8 mouse cellular contexts compared by ENCODE assay signal in genomic region chr15:85257775-85258429, GRCm38 (mm10). TPM values are rescaled to one million over a fixed set of nuclear protein-coding genes. Genes with fewer than 3 reads are reported as not detected.
DNase-seq lines count a peak whose midpoint lies in the region; ATAC-seq and TF ChIP-seq lines count a peak whose summit lies in the region.

No protein-coding gene starts in this region.

- H3K9me3 ChIP-seq in forebrain, postnatal 0 days (ENCODE audit: low read length), result 0 out of 2 replicates have a peak, but pooled peaks cover 6% of the 10 kb centered on the region
- H3K9me3 ChIP-seq in forebrain, embryonic 13.5 days (replicated peaks), result 0 out of 2 replicates have a peak, but pooled peaks cover 3% of the 10 kb centered on the region

- no peaks in the 10 kb centered on the region for H3K27me3 ChIP-seq in forebrain, postnatal 0 days (ENCODE audit: insufficient read depth, low read length)
- no peaks in the 10 kb centered on the region for H3K27me3 ChIP-seq in forebrain, embryonic 13.5 days
- no peaks in the 10 kb centered on the region for H3K27me3 ChIP-seq in thymus, adult 2 months (ENCODE audit: control insufficient read depth, insufficient read depth, low read length)

- peak; percentile 73 for DNase-seq in forebrain, postnatal 0 days
- peak; percentile 22 for DNase-seq in right cerebral cortex, adult 18-20 months
- DNase-seq in right cerebral cortex, postnatal 36 days (ENCODE audit: low spot score in 2 of 2), result no peak
- peak; percentile 21 to 66 for DNase-seq in cerebellum, postnatal 25 days
- DNase-seq in kidney, postnatal 10 days, result peak; percentile 87
- peak; percentile 82 for DNase-seq in thymus, adult 2 months

- no peak for TF ChIP-seq POLR2A in thymus, adult 2 months (IDR thresholded peaks at IDR 0.05; ENCODE audit: control insufficient read depth, extremely low read depth, insufficient read depth, low read length, poor library complexity)

- H3K4me2 ChIP-seq in forebrain, postnatal 0 days (ENCODE audit: low read depth), result no peak overlapping the region
- H3K4me2 ChIP-seq in forebrain, embryonic 13.5 days, result no peak overlapping the region

- no peak overlapping the region for H3K9ac ChIP-seq in forebrain, postnatal 0 days
- H3K9ac ChIP-seq in forebrain, embryonic 13.5 days, result no peak overlapping the region

- peak; percentile 53 for ATAC-seq in forebrain, postnatal 0 days
- ATAC-seq in forebrain, embryonic 13.5 days, result no peak
- peak; percentile 71 for ATAC-seq in megakaryocyte, adult 5-6 weeks (ENCODE audit: poor library complexity, severe bottlenecking)

- H3K4me3 ChIP-seq in forebrain, postnatal 0 days (ENCODE audit: low read depth, low read length), result no peak overlapping the region
- H3K4me3 ChIP-seq in forebrain, embryonic 13.5 days, result no peak overlapping the region
- no peak overlapping the region for H3K4me3 ChIP-seq in thymus, adult 2 months (ENCODE audit: control insufficient read depth, insufficient read depth, low read length)

- no peaks in the 10 kb centered on the region for H3K36me3 ChIP-seq in forebrain, postnatal 0 days (ENCODE audit: insufficient read depth)
- H3K36me3 ChIP-seq in forebrain, embryonic 13.5 days (ENCODE audit: poor library complexity, severe bottlenecking), result peaks cover 25% of the 10 kb centered on the region
- H3K36me3 ChIP-seq in thymus, adult 2 months (ENCODE audit: control insufficient read depth, insufficient read depth, low read length), result no peaks in the 10 kb centered on the region

- 72% methylated on average over 6 of the region's 6 CpGs for WGBS in forebrain, postnatal 0 days
- WGBS in forebrain, embryonic 13.5 days, result 66% methylated on average over 6 of the region's 6 CpGs
- WGBS in thymus, adult 2 months, result 81% methylated on average over 6 of the region's 6 CpGs

- peak; percentile 74 for TF ChIP-seq CTCF in forebrain, postnatal 0 days (IDR thresholded peaks at IDR 0.05; ENCODE audit: low read depth)
- TF ChIP-seq CTCF in thymus, adult 2 months (IDR thresholded peaks at IDR 0.05; ENCODE audit: borderline replicate concordance, control insufficient read depth, extremely low read depth, insufficient read depth, low read length, poor library complexity), result no peak

- H3K4me1 ChIP-seq in forebrain, postnatal 0 days (ENCODE audit: insufficient read depth), result no peaks in the 10 kb centered on the region
- no peaks in the 10 kb centered on the region for H3K4me1 ChIP-seq in forebrain, embryonic 13.5 days
- H3K4me1 ChIP-seq in thymus, adult 2 months (replicated peaks; ENCODE audit: control insufficient read depth, insufficient read depth, low read length), result no peaks in the 10 kb centered on the region

- H3K27ac ChIP-seq in forebrain, postnatal 0 days (ENCODE audit: low read depth, low read length), result no peak overlapping the region
- H3K27ac ChIP-seq in forebrain, embryonic 13.5 days, result no peak overlapping the region
- no peak overlapping the region for H3K27ac ChIP-seq in thymus, adult 2 months (ENCODE audit: control insufficient read depth, insufficient read depth, low read length)

RNA-seq across cellular contexts. Expression of gene Fbln1, which starts 52.2 kb away (rescaled TPM):
- 38.2 and 60.3 TPM in 2 replicates for total RNA-seq in forebrain, postnatal 0 days (2014; rRNA removed)
- polyA plus RNA-seq in forebrain, postnatal 0 days (2015; fragmentation: Nextera tagmentation; extraction: Ambion mirVana), result 47.1 and 50.9 TPM in 2 replicates
- polyA plus RNA-seq in forebrain, embryonic 13.5 days (2015; fragmentation: Nextera tagmentation; extraction: Ambion mirVana), result 62.1 and 63.3 TPM in 2 replicates
- total RNA-seq in megakaryocyte, adult 5-6 weeks (2015), result 0.07 and 0.34 TPM in 2 replicates
- total RNA-seq in megakaryocyte, adult 5-6 weeks (2017), result not detected in 2 replicates
- polyA plus RNA-seq in thymus, adult 2 months (2012; rRNA removed), result 28.6 and 46.8 TPM in 2 replicates

Comparison
In these comparisons a context has a peak if more than half of its experiments do, and no peak if none do; other contexts are left out.
1. DNase-seq: peak in forebrain, postnatal 0 days (single experiment), right cerebral cortex, adult 18-20 months (single experiment), cerebellum, postnatal 25 days (2 of 2), kidney, postnatal 10 days (single experiment) and thymus, adult 2 months (single experiment); none in right cerebral cortex, postnatal 36 days (0 of 2).